Mouse (Mus musculus) thymus, adult 2 months (tissue): ENCODE data around the gene Dpep3. TPM values are rescaled to one million over a fixed set of nuclear protein-coding genes. Genes with fewer than 3 reads are reported as not detected.
A peak's percentile ranks its signal among the peaks of the same experiment; 100 is the strongest.
"Not testable (repeated sequence)": the region's sequence is repeated elsewhere in the genome, so short reads cannot be mapped to it uniquely, and the experiment has no call there.

ENCODE experiments used
- DNase-seq: peaks from one replicate; pipeline ENCODE4 v3.0.0; 2021
- H3K27ac ChIP-seq: fragments of 200-500 bp; 2 replicates; pipeline ENCODE4 v1.5.1; 2012; ENCODE audit warnings: low read length, control low read depth; ENCODE audit not compliant: control insufficient read depth, insufficient read depth
- H3K27me3 ChIP-seq: fragments of 200-500 bp; 2 replicates; pipeline ENCODE4 v1.6.1; 2012; ENCODE audit warnings: mild to moderate bottlenecking, low read length, moderate library complexity, mixed read lengths; ENCODE audit not compliant: control insufficient read depth, insufficient read depth
- H3K36me3 ChIP-seq: fragments of 200-500 bp; 2 replicates; pipeline ENCODE4 v1.6.1; 2012; ENCODE audit warnings: mild to moderate bottlenecking, low read length, moderate library complexity; ENCODE audit not compliant: control insufficient read depth, insufficient read depth
- H3K4me1 ChIP-seq: fragments of 200-500 bp; replicated peaks from 2 replicates; pipeline ENCODE4 v1.6.1; 2012; ENCODE audit warnings: low read length; ENCODE audit not compliant: control insufficient read depth, insufficient read depth
- H3K4me3 ChIP-seq: fragments of 200-500 bp; 2 replicates; pipeline ENCODE4 v1.5.1; 2012; ENCODE audit warnings: mild to moderate bottlenecking, low read length, control low read depth, moderate library complexity; ENCODE audit not compliant: control insufficient read depth, insufficient read depth
- CTCF ChIP-seq: fragments of 200-500 bp; IDR thresholded peaks from 2 replicates; pipeline ENCODE4 v1.5.1; 2012; ENCODE audit warnings: mild to moderate bottlenecking, control low read depth, low read length, moderate library complexity, borderline replicate concordance; ENCODE audit not compliant: control insufficient read depth, poor library complexity, insufficient read depth; ENCODE audit errors: extremely low read depth
- POLR2A ChIP-seq: fragments of 200-500 bp; IDR thresholded peaks from 2 replicates; pipeline ENCODE4 v1.6.1; 2012; ENCODE audit warnings: mild to moderate bottlenecking, low read length, control low read depth, moderate library complexity; ENCODE audit not compliant: control insufficient read depth, poor library complexity, insufficient read depth; ENCODE audit errors: extremely low read depth
- WGBS: fragments of 180-500 bp; shearing (Covaris S2); methylation state at CpG from one replicate; pipeline ENCODE4 v1.1.7; 2018; 5-methylcytosine and 5-hydroxymethylcytosine counted together
- polyA plus RNA-seq: library from polyadenylated mRNA; depleted of rRNA; stranded (reverse); fragments of >200 nt; gene quantifications from 2 replicates; pipeline ENCODE4 v1.2.3, GENCODE M21; 2012

Gene Dpep3
- polyA plus RNA-seq, 1 experiment, result 0.09 TPM

- H3K27me3 ChIP-seq, result no peaks in the 10 kb centered on the region
- TF ChIP-seq POLR2A (peak; percentile 71), CTCF (peak; percentile 52; the same call in 1 of the 2 replicates)
- DNase-seq, result peak; percentile 89
- 2% methylated on average over 74 of the region's 74 CpGs for WGBS
- H3K4me3 ChIP-seq, result peak overlapping the region; percentile 81
- H3K36me3 ChIP-seq, result no peaks in the 10 kb centered on the region
- H3K27ac ChIP-seq, result no peak overlapping the region; the same call in 1 of the 2 replicates
- peaks cover 14% of the 10 kb centered on the region for H3K4me1 ChIP-seq
Observed at GRCm38 (mm10) chr8:106010748-106011642, 31.8 kb upstream of the Dpep3 start.

- not testable (repeated sequence) for H3K36me3 ChIP-seq, H3K4me3 ChIP-seq, H3K27ac ChIP-seq, DNase-seq, H3K27me3 ChIP-seq
- WGBS, result 76% methylated on average over 3 of the region's 3 CpGs
- peaks cover 14% of the 10 kb centered on the region for H3K4me1 ChIP-seq
Observed at GRCm38 (mm10) chr8:106007891-106008290, 28.7 kb upstream of the Dpep3 start.

GRCm38 (mm10) chr8:106007135-106007534 lies 27.9 kb upstream of the Dpep3 start:
- peaks cover 14% of the 10 kb centered on the region for H3K4me1 ChIP-seq
- no peaks in the 10 kb centered on the region for H3K27me3 ChIP-seq
- 69% methylated on average over 3 of the region's 3 CpGs for WGBS
- no peak for TF ChIP-seq CTCF
- no peak for TF ChIP-seq POLR2A
- no peak for DNase-seq
- no peaks in the 10 kb centered on the region for H3K36me3 ChIP-seq
- H3K4me3 ChIP-seq, result no peak overlapping the region
- no peak overlapping the region for H3K27ac ChIP-seq

- peaks cover 12% of the 10 kb centered on the region for H3K4me1 ChIP-seq
- no peak for DNase-seq
- no peaks in the 10 kb centered on the region for H3K27me3 ChIP-seq
- no peaks in the 10 kb centered on the region for H3K36me3 ChIP-seq
- TF ChIP-seq CTCF (no peak), POLR2A (no peak)
- H3K4me3 ChIP-seq, result no peak overlapping the region
- WGBS, result 91% methylated on average over 4 of the region's 4 CpGs
- no peak overlapping the region for H3K27ac ChIP-seq
Observed at GRCm38 (mm10) chr8:106006413-106006812, 27.2 kb upstream of the Dpep3 start.

- H3K36me3 ChIP-seq, result no peaks in the 10 kb centered on the region
- no peaks in the 10 kb centered on the region for H3K27me3 ChIP-seq
- 92% methylated on average over 4 of the region's 4 CpGs for WGBS
- TF ChIP-seq POLR2A (no peak), CTCF (no peak)
- no peak within 1 kb of the TSS for H3K27ac ChIP-seq
- no peak within 1 kb of the TSS for H3K4me3 ChIP-seq
- H3K4me1 ChIP-seq, result peaks cover 12% of the 10 kb centered on the region
- no peak for DNase-seq
Observed at GRCm38 (mm10) chr8:106005875-106006274, 26.6 kb upstream of the Dpep3 start, which contains the start of gene Dpep2nb. Gene Dpep2nb, minus strand, starts transcription at chr8:106005975.

GRCm38 (mm10) chr8:106004538-106005207 lies 25.4 kb upstream of the Dpep3 start:
- no peaks in the 10 kb centered on the region for H3K36me3 ChIP-seq
- 78% methylated on average over 8 of the region's 8 CpGs for WGBS
- TF ChIP-seq POLR2A (no peak), CTCF (no peak)
- DNase-seq, result no peak
- no peaks in the 10 kb centered on the region for H3K27me3 ChIP-seq
- H3K27ac ChIP-seq, result no peak overlapping the region
- no peak overlapping the region for H3K4me3 ChIP-seq
- H3K4me1 ChIP-seq, result peaks cover 2% of the 10 kb centered on the region; the same call in 1 of the 2 replicates

GRCm38 (mm10) chr8:106001908-106002307 lies 22.7 kb upstream of the Dpep3 start:
- H3K4me1 ChIP-seq, result peaks cover 4% of the 10 kb centered on the region
- WGBS, result 95% methylated on average over 4 of the region's 4 CpGs
- no peak for TF ChIP-seq CTCF
- TF ChIP-seq POLR2A, result no peak
- H3K36me3 ChIP-seq, result no peaks in the 10 kb centered on the region
- no peak overlapping the region for H3K27ac ChIP-seq
- no peaks in the 10 kb centered on the region for H3K27me3 ChIP-seq
- H3K4me3 ChIP-seq, result no peak overlapping the region
- DNase-seq, result no peak
